Mouse (Mus musculus) liver, embryonic 14.5 days (tissue): ENCODE measurements around the gene Dzip3.

ENCODE experiments used
- CTCF ChIP-seq: IDR thresholded peaks from 2 replicates; pipeline ENCODE4 v1.5.1; 2016; ENCODE audit warnings: antibody characterized with exemption, low read depth, control low read depth
- EP300 ChIP-seq: IDR thresholded peaks from 2 replicates; pipeline ENCODE4 v1.6.1; 2016; ENCODE audit warnings: antibody characterized with exemption, low read depth

DNA sequence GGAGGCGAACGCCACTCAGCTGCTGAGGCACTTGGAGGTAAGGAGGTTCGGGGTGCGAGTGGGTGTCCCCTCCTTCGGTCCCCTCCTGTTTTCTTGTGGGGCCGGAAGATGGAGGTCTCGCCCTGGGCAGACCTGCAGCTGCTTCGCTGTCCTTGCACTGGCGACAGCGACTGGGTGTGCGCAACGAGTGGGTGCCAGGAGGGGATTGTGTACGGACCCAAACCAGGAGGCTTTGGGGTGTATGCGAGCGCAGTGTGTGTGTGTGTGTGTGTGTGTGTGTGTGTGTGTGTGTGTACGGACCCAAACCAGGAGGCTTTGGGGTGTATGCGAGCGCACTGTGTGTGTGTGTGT, 353 bp upstream of the Dzip3 start:
- TF ChIP-seq EP300: no peak
- no peak for TF ChIP-seq CTCF
